Mouse (Mus musculus): ENCODE measurements around the gene Rela. TPM values are rescaled to one million over a fixed set of nuclear protein-coding genes. Genes with fewer than 3 reads are reported as not detected.

Gene Rela
- total RNA-seq, 2 experiments from 2014 or later, result 71.0 to 73.6 TPM

GRCm38 (mm10) chr19:5692913-5693396, 55.7 kb downstream of the Rela start:
- no peak for DNase-seq (ENCODE audit: low spot score in 2 of 2)

GRCm38 (mm10) chr19:5693801-5694200, 56.5 kb downstream of the Rela start:
- DNase-seq (ENCODE audit: low spot score in 2 of 2), result no peak

- DNase-seq (ENCODE audit: low spot score in 2 of 2), result no peak
These were observed 58.7 kb downstream of the Rela start for GRCm38 (mm10) chr19:5695849-5696462.

Small RNA genes lying within 50 kb of the gene (microRNA-seq; reads per million reads assigned to microRNA genes)
- gene Mir6987, result not detected

Other genes with a start within 250 kb of the Rela start
- 100 to 1,000 TPM in 1 of 2 experiments, 10 to 100 TPM in 1; 98.7 to 123 TPM for gene Sart1, start 248.8 kb upstream of the Rela start, total RNA-seq (2021)
- not detected for gene Tsga10ip, start 235.0 kb upstream of the Rela start, total RNA-seq (2021)
- gene Drap1, start 212.5 kb upstream of the Rela start, total RNA-seq (2021), result 100 to 1,000 TPM; 236 to 266 TPM
- gene AI837181, start 212.3 kb upstream of the Rela start, total RNA-seq (2021), result 10 to 100 TPM; 55.1 to 56.7 TPM
- under 1 TPM in 1 of 2 experiments, not detected in 1; 0.20 TPM for gene Fosl1, start 189.9 kb upstream of the Rela start, total RNA-seq (2021)
- gene Ccdc85b, start 179.6 kb upstream of the Rela start, total RNA-seq (2021), result 10 to 100 TPM; 10.4 to 10.6 TPM
- gene Fibp, start 176.9 kb upstream of the Rela start, total RNA-seq (2021), result 100 to 1,000 TPM; 134 to 137 TPM
- gene Ctsw, start 169.0 kb upstream of the Rela start, total RNA-seq (2021), result 1 to 10 TPM in 1 of 2 experiments, under 1 TPM in 1; 0.67 to 1.3 TPM
- 10 to 100 TPM; 80.0 to 88.0 TPM for gene Efemp2, start 163.5 kb upstream of the Rela start, total RNA-seq (2021)
- gene Mus81, start 149.1 kb upstream of the Rela start, total RNA-seq (2021), result 10 to 100 TPM; 24.9 to 29.8 TPM
- gene Cfl1, start 147.0 kb upstream of the Rela start, total RNA-seq (2021), result 100 to 1,000 TPM; 789 to 859 TPM
- 1 to 10 TPM; 3.0 to 3.5 TPM for gene 1700020D05Rik, start 133.7 kb upstream of the Rela start, total RNA-seq (2021)
- gene Snx32, start 126.9 kb upstream of the Rela start, total RNA-seq (2021), result 10 to 100 TPM; 15.1 to 16.0 TPM
- gene Ovol1, start 76.8 kb upstream of the Rela start, total RNA-seq (2021), result 1 to 10 TPM in 1 of 2 experiments, not detected in 1; 1.6 TPM
- 1 to 10 TPM; 6.0 to 8.9 TPM for gene Ap5b1, start 69.5 kb upstream of the Rela start, total RNA-seq (2021)
- 100 to 1,000 TPM; 109 to 110 TPM for gene Rnaseh2c, start 35.6 kb upstream of the Rela start, total RNA-seq (2021)
- 10 to 100 TPM; 69.0 to 83.1 TPM for gene Kat5, start 27.2 kb upstream of the Rela start, total RNA-seq (2021)
- 10 to 100 TPM; 85.0 to 90.1 TPM for gene Sipa1, start 26.2 kb downstream of the Rela start, total RNA-seq (2021)
- 10 to 100 TPM; 56.9 to 57.4 TPM for gene Map3k11, start 51.3 kb downstream of the Rela start, total RNA-seq (2021)
- gene Pcnx3, start 51.4 kb downstream of the Rela start, total RNA-seq (2021), result 100 to 1,000 TPM; 117 to 123 TPM
- gene Kcnk7, start 66.9 kb downstream of the Rela start, total RNA-seq (2021), result not detected
- 10 to 100 TPM; 34.9 to 35.6 TPM for gene Ehbp1l1, start 88.8 kb downstream of the Rela start, total RNA-seq (2021)
- 10 to 100 TPM; 63.5 to 67.5 TPM for gene Fam89b, start 92.2 kb downstream of the Rela start, total RNA-seq (2021)
- 100 to 1,000 TPM; 277 to 287 TPM for gene Ltbp3, start 103.4 kb downstream of the Rela start, total RNA-seq (2021)
- gene Scyl1, start 133.9 kb downstream of the Rela start, total RNA-seq (2021), result 100 to 1,000 TPM; 105 to 110 TPM
- 10 to 100 TPM; 42.4 to 45.9 TPM for gene Frmd8, start 237.8 kb downstream of the Rela start, total RNA-seq (2021)
- gene Slc25a45, start 240.3 kb downstream of the Rela start, total RNA-seq (2021), result 10 to 100 TPM; 25.9 to 26.3 TPM